Mouse (Mus musculus): Measurements from ENCODE around the gene Nckap5.

Nckap5 gene

DNA sequence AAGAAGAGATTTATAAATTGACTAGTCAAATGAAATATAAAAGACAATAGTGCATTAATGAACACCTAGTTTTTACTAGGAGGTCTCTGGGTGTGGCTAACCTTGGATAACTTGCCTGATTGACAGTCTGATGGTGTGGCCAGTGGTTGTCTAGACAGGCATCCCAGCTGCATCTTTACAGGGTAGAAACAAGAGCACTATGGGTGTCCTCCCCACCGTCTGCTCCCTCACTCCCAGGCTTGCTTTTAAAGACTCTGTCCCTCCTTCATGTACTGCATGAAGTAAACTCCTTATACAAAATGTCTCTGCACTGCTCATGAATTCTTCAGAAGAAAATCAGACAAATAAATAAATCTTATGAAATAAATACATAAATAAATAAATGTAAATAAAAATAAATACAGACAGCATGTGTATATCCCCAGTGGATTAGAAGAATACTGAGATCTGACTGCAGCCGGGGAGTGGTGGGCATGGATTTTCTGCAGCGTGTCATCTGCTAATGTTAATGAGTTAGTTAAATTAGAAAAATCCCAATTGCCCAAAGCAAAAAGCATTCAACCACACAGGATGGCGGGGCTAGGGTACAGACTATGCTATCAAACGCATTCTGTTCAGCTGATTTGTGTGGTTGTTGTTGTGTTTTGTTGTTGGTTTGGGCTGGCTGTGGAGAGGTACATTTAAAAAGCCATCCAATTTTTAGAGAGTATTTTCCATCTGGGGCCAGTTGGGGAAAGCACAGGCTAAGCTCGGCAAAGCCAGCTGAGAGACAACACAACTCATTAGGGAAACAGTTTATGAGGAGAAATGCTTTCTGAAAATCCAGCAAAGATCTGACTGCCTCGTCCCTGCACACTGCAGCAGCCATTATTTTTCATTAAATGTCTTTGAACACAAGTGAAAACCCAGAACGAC, 130.3 kb downstream of the Nckap5 start:
- DNase-seq = no peak

DNA sequence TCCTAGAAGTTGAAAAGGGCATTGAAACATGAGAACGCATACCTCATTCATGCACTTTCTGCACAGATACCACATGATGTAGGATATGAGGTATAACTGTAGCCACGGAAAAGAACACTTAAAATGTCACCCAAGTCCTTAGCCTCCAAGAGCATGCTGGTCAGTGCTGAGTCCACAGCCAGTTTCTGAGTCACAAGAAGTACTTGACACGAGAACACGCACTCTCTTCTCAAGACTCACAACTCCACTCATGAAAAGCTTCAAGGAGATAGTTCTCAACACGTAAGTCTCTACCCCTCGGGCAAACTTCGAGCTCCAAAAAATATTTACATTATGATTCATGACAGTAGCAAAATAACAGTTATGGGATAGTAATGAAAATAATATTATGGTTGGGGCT, 137.0 kb downstream of the Nckap5 start:
- no peak for DNase-seq

DNA sequence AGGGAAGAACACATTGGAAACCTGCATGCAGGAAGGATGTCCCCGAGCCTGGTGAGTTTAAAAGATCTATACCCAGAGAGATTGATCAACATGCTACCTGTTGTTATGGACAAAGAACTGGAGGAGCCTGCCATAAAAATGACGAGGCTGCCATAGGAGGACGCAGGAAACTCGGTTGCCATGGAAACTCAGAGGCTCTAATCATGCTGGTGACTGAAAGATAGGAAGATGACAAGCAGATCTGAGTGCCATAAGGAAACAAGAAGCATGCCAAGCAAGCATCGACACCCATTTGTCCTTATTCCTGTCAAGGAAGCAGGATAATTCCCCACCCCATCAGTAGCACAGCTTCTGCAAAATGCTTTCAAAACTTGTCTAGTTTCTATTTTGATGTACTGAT, 142.0 kb downstream of the Nckap5 start:
- DNase-seq = no peak

DNA sequence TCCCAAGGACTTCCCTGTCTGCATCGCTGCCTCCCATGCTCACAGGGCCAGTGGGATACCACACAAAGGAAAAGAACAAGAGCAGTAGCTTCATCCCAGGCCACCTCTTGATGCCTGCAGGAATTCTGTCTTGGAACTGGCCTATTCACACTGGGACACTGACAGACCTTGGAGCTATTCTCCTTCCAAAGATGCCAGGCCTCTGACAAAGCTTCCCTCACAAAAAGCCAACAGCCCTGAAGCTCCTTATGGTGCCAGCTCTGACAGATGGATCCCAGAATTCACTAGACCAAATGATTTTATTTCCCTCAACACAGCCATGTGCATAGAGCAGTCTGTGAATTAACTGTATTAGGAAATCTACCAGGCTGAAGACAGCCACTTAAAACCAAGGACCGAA, 143.9 kb downstream of the Nckap5 start:
- no peak for DNase-seq

DNA sequence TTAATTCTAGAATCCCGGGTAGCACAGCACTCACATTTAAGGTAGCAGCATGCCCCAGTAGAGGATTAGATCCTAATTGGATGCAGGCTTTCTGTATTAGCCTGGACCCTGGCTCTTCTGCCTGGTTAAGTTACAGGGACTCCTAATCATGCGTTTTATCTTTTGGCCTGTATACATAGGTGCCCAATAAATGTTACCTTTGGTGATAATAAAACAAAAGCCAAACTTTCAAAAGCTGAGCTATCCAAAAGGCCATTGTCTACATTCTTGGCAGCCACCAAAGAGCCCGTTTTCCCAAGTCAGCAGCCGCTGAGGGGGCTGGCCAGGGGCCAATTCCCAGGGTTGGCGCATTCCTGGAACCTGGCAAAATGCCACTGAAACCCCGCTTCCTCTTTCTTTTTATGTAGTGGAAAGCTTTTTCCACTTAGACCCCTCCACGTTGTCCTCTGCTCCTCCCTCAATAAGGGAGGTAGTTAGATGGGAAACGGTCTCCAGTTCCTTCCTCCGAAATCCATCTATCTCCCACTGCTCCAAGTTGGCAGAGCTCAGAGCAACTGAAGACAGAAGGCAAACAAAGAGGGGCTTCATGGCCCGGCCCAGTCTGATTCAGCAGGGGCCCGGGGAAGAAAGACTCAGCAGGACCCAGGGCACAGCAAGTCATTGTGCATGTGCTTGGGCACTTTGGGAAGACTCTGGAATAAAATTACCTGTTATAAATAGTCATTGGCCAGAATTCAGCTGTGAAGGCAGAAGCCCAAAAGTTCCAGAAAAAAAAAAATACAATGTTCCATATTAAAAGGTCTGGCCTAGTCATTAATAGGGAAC, 146.8 kb downstream of the Nckap5 start:
- DNase-seq = peak; percentile 87

DNA sequence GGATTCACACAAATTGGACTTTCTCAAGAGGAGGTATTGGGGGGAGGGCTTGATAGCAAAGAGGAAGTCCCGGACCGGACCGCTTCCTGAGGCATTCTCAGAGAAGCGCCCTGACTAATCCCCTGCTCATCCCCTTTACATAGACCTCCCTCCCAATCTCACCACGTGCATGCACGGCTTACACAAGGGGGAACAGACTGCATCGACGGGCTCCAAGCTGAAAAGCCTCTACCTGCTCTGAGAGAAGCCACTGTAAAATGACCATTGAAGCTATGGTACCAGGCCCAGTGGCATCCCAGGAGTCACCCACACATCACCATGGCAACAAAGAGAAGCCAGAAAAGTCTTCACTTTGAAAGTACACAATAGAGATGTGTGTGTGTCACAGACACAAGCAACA, 148.8 kb downstream of the Nckap5 start:
- no peak for DNase-seq

DNA sequence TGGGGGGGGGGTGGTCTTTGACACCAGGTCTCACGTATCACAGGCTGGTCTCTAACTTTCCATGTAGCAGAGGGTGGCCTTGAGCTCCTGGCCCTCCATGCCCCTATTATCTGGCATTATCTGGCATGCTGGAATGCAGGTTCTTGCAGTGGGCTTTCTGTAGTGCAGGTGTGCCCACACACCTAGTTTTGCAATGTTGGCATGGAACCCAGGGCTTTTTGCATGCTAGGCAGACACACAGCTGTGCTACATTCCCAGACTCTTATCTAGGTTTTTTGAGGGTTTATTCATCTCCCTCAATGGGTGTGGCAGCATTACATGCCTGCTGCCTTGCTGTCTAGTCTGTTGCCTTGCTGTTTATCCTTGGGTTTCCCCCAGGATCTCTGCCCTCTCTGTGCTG, 151.3 kb downstream of the Nckap5 start:
- no peak for DNase-seq

DNA sequence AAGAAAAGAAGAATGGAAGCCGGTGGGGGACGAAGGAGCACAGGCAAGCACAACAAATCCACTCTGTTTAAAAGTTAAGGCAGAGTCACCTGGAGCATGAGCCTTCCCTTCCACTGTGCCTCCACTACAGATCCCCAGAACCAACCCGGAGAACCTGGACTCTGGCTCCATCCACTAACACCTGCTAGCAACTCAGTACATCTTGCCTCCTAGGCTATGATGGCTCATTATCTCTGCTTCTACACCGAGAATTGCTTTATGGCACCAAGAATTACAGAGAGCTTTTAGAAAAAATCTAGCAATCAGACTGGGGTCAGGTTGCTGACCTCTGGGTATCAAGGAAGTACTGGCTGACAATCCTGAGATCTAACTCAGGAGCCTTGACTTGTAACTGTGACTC, 153.3 kb downstream of the Nckap5 start:
- no peak for DNase-seq

DNA sequence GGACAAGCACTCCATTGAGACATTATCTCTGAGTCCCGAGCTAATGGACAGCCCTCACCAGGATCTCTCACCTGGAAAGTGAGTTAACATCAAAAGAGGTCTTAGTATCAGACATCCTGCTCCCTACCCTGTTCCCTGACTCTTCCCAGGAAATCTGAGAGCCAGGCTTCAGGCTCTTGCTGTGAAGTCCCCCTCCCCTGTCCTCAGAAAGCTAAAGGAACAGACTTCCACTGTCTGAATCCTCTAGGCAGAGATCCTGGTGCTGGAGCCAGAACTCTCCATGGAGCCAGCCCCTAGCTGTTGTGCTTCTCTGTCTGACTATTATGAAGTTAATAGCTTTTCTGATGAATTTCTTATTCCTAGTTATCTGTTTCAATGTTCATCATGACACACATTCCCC, 153.8 kb downstream of the Nckap5 start:
- no peak for DNase-seq

DNA sequence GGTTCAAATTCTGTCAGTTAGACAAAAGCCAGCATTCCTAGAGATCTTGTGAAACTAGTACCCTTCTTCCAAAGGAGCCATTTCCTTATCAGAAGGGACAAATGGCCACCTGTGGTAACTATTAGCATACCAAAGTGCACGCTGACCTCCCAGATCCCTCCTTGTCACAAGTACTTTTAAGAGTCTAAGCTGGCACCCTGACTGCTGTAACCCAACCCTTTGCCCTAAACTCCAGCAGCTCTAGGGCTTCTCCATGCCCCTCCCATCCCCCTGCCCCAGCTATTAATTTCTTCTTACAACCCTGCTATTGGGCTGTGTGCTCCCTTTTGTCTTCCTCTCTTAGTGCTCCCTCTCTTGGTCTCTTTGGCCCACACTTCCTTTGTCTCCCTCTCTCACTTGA, 155.5 kb downstream of the Nckap5 start:
- no peak for DNase-seq

DNA sequence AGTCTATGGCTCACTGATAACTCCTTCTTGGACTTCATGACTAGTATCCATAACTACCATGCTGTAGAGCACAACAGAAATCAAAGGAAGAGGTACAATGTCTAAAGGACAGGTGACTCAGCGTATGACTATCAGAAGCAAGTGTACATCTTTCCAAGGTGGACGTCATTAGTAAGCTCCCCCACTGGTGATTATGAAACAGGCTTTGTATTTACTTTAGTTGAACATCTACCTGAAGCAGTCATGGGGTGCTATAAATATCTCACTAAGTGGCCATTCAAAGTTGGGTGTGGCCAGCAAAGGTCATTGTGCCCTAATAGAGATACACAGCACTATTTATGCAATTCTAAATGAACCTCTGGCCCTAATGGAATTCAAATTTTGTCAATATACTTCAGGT, 157.4 kb downstream of the Nckap5 start:
- DNase-seq = no peak

DNA sequence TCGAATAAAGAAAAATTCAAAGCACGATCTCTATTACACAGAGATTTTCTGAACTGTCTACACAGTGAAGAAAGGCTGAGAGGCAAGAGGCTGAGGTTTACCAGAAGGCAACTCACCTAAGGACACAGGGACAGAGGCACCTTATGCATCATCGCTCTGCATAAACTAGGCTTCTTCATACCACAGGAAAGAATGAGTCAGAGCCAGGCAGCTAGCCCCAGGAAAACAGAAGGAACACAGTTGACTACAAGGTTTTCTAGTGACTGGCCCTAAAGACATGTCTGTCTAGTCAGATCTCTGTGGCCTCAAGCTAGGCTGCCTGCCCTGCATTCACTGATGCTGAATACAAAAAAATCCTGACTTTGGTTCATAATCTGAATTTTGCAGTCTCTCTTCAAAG, 160.1 kb downstream of the Nckap5 start:
- no peak for DNase-seq

DNA sequence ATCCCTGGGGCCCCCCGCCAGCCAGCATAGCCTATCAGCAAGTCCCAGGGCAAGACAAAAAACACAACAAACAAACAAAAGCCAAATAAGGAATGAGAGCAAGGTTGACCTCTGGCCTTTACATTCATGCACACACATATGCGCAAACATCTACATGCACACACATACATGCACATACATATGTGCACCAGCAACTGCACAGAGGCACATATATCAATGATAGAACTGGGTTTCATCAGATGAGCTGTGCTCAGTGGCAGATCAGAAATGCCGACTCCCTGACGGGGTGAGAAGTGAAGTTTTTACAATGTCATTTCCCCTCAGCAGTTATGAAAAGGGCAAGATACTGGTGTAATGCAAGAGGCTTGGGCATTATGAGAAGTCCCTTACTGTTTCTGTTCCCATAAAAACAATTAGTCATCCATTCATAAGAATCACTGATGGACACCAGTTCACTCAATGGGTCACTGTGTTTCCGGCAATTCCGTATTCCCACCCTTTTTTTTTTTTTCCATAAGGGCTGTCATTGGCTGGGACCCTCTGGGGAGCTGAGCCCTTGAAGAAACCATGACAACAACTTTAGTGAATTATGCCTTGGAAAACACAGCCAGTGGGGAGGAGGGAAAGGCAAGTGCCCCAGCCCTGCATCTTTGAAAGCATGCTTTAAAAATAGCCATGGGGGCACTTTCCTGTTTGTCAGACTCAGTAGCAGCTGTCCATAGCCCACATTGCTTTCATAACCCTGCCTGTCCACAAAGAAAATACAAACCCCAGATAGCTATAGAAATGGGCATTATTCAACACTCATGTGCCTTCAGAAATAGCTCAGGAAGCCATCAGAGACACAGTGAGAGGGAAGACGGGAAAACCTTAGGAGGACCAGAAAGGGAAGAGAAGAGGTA, 170.2 kb downstream of the Nckap5 start:
- peak; percentile 22 for DNase-seq

DNA sequence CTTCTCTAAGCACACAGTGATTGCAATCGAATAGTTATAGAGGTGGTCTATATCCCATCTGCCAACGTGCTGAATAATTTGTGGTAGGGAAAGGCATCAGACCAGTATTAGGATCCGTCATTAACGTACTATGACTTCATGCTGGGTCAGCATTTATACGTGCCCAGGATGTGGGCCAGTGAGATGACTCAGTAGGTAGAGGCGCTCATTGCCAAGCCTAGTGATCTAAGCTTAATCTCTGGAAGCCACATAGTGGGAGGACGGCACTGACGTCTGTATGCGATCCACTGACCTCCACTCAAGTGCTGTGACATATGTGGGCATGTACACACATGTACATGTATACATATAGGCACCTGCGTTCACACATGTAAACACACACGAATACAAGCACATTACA, 171.9 kb downstream of the Nckap5 start:
- DNase-seq = no peak

DNA sequence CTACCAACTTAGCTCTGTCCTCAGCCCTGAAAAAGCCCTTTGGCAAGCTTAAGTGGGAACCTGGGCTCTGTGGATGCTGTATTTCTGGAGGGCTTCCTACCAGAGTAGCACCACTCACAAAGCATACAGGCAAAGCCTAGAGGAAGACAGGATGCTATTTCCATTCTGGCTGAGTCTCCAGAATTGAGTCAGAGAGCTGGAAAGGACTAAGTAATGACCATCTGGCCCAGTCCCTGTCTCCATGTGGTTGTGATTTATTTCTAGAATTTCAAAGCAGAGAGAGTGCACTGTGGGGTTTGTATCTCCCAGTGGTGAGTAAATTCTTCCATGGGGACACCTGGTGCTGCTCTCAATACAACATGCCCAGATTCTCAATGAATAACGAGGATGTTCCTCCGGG, 174.4 kb downstream of the Nckap5 start:
- DNase-seq = no peak

DNA sequence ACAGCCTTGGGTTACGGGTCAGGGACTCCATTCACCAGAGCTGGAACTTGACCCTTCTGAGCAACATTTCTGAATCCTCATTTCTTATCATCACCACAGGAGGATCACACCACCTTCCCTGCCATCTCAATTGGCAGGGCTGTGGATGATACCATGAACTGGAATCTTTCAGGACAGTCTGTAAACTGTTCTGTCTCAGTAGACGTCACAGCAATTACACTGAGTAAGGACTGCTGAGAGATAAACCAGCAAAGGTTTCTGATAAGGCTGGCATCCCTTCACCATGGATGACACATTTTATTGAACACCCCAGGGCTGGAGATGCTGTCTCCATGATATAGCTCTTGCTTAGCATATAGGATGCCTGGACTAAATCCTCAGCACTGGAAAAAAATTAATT, 178.5 kb downstream of the Nckap5 start:
- no peak for DNase-seq

DNA sequence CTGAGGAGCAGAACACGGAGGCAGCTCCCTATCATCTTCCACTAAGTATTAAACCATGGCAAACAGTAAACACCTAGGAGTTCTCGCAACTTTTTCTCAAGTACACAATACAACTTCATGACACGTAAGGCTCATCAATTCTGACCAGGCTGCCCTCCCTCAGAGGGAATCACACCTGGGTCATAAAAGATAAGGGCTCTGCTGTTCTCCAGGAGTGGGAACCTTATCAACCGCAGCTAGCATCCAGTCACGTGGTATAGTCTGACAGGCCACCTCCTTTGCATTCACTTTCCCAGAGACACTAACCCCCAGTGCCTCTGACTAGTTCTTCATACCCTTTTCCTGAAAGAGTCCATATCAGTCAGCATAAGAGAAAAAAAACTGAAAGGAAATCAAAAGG, 179.8 kb downstream of the Nckap5 start:
- DNase-seq = no peak

DNA sequence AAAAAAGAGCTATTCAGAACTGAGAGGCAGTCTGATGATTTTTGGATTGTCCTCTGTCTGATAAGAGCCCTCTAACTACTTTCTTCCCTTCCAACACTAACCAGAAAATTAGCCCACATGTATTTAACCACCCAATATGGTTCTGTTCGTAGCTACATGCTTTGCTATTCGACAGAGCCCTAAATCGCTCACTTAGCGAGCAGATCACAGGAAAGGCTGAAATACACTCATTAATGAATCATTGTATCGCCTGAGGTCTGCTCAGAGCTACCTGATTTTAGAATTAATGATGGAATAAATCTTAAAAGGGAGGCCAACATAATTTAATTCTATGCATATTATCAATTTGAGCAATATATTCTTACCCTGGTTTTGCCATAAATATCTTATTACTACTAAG, 187.8 kb downstream of the Nckap5 start:
- DNase-seq = no peak

DNA sequence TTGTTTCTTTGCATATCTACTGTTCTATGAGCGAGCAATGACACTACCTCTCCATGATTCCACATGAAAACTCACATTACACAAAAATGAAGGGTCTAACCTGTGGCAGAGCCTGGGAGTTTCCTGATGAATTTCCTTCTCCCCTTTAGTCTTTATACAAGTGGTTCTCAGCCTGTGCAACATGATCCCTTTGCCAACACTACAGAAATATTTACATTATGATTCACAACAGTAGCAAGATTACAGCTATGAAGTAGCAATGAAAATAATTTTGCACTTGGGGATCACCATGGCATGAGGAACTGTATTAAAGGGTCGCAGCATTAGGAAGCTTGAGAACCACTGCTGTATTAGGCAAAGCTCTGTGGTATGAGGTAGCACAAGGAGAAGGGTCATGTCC, 191.1 kb downstream of the Nckap5 start:
- no peak for DNase-seq

DNA sequence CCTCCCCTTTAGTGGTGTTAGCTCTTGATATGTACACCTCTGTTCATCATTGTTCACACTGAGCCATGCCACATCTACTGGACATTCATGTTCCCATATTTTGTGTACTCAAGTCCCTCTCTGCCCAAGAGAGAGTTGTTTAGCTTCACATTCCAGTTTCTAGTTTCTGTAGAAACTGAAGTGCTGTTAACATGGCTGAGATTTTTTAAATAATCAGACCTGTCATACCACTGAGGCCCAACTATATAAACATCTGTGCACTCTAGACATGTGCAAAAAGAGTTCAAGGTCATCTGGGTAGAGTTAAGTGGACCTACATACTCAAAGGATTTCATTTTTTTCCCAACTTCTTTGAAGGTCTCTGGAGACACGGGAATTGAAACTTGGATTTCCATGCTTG, 193.1 kb downstream of the Nckap5 start:
- DNase-seq = no peak

DNA sequence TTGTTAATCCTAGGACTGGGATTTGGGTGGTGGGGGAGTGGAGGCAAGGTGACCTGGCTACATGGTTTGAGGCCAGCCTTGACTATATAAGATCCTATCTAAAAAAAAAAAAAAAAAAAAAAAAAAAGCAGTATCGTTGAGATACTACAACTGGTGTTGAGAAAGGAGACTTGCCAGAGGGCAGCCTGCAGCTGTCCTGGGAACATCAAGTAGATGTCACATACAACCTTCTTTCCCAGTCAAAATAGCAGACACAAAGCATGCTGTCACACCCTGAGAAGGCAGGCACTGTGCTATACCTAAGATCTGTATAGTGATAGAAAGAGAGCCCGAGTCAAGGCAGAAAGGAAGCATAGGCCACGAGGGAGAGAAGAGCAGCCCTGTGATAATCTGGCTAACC, 204.4 kb downstream of the Nckap5 start:
- DNase-seq = no peak

DNA sequence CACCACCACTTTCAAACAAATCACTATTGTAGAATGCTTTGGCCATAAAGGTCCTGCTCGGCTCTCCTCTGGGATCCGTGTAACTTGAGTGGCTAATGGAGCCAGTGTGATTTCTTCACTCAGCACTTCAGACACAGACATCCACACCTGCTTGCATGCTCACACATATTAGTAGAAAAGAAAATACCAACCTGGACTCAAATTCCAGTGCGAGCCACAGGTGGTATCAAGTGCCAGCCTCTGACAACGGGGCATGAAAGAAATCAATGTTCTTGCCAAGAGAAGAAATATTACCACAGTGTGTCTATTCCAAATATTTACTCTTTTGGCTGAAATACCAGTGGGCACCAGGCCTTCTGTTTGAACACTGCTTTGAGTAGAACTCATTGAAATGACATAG, 208.6 kb downstream of the Nckap5 start:
- no peak for DNase-seq

DNA sequence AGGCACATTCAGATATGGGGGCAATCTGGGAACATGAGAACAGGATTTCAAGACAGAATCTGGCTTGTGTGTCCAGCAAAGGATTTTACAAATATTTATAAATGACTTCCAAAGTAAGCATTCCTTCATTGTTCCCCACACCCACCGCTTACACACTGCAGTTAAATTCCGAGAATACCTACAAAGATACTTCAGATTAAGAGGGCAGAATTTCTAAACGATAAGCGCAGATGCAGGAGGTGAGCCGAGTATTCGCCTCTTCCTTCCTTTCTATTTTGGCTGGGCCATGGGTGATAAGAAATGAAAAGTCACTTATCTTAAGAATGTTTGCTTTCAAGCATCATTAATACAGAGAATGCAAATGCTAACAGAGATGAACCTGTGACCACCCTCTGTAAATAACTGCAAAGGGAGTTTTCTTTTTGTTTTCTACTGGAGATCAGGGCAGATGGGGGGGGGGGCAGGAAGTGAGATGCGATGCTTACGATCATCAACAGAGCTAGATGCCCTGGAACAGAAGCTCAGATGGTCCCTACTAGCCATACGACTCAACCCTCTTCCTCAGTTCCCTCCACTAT, 213.0 kb downstream of the Nckap5 start:
- no peak for DNase-seq

Data from kidney, postnatal 10 days (tissue).